Comparison of ENCODE assay signal across 20 mouse cellular contexts in the genomic region with DNA sequence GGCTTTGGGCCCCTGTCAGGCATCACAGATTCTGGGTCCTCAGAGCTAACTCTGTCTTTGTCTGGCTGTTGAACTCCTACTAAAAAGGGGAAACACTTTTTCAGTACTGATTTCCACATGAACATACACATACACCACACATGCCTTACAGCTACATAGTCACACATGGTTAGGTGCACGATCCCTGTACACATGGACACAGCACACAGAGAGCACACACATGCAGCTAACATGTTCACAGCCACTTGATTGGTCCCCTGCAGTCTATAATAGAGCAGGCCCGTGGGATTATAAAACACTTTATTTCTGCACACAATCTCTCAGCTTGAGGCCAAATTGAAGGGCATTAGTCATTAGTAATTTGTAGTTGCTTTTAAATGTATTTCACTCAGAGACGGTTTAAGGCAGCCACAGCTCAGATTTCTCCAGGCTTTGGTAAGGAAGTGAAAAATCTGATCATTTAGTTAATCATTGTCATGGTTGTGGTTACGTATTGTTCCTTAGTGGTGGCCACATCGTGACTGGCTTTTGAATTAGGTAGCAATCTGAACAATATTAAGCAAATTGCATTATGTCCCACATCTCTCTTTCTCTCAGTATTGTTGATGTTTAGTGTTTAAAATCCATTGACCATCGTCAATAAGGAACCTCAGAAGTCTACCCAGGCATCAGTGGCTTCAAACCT. TPM values are rescaled to one million over a fixed set of nuclear protein-coding genes. Genes with fewer than 3 reads are reported as not detected.
DNase-seq lines count a peak whose midpoint lies in the region; ATAC-seq and TF ChIP-seq lines count a peak whose summit lies in the region.
"Had no signal": no experiment of that assay in that cellular context is flagged by ENCODE, and none has a peak within 500 bp of the region (broad histone marks: within the 10 kb centered on the region; RNA-seq: fewer than 3 reads in every experiment).

No protein-coding gene starts in this region.

- H3K9me3 ChIP-seq in hindbrain, embryonic 13.5 days: no peaks in the 10 kb centered on the region
- no peaks in the 10 kb centered on the region for H3K9me3 ChIP-seq in hindbrain, embryonic 12.5 days (replicated peaks)
- H3K9me3 ChIP-seq in midbrain, embryonic 11.5 days (ENCODE audit: control insufficient read depth, low read length): no peaks in the 10 kb centered on the region
- no peaks in the 10 kb centered on the region for H3K9me3 ChIP-seq in midbrain, embryonic 13.5 days
- H3K9me3 ChIP-seq in kidney, embryonic 14.5 days (ENCODE audit: control insufficient read depth, low read length): no peaks in the 10 kb centered on the region
- H3K9me3 ChIP-seq: embryonic facial prominence, embryonic 13.5 days; liver, embryonic 13.5 days; neural tube, embryonic 15.5 days had no signal

- no peaks in the 10 kb centered on the region for H3K36me3 ChIP-seq in hindbrain, embryonic 13.5 days
- H3K36me3 ChIP-seq in hindbrain, embryonic 12.5 days: no peaks in the 10 kb centered on the region
- no peaks in the 10 kb centered on the region for H3K36me3 ChIP-seq in midbrain, embryonic 11.5 days (ENCODE audit: control insufficient read depth, insufficient read depth, low read length)
- H3K36me3 ChIP-seq in midbrain, embryonic 13.5 days: no peaks in the 10 kb centered on the region
- no peaks in the 10 kb centered on the region for H3K36me3 ChIP-seq in kidney, embryonic 14.5 days (ENCODE audit: control insufficient read depth, insufficient read depth, low read length)
- H3K36me3 ChIP-seq: embryonic facial prominence, embryonic 13.5 days; liver, embryonic 13.5 days; neural tube, embryonic 15.5 days had no signal

- no peak for TF ChIP-seq CTCF in cerebellum, adult 2 months (IDR thresholded peaks at IDR 0.05; ENCODE audit: borderline replicate concordance, insufficient read depth, low read depth, low read length)

- no peak for TF ChIP-seq POLR2A in cerebellum, adult 2 months (IDR thresholded peaks at IDR 0.05; ENCODE audit: borderline replicate concordance, insufficient read depth, low read length)

- H3K9ac ChIP-seq in hindbrain, embryonic 13.5 days: no peak overlapping the region
- H3K9ac ChIP-seq in hindbrain, embryonic 12.5 days: no peak overlapping the region
- no peak overlapping the region for H3K9ac ChIP-seq in midbrain, embryonic 11.5 days (ENCODE audit: low read length)
- no peak overlapping the region for H3K9ac ChIP-seq in midbrain, embryonic 13.5 days (replicated peaks)
- H3K9ac ChIP-seq in kidney, embryonic 14.5 days (ENCODE audit: low read depth, low read length): no peak overlapping the region
- H3K9ac ChIP-seq: embryonic facial prominence, embryonic 13.5 days; liver, embryonic 13.5 days; neural tube, embryonic 15.5 days had no signal

- peaks cover 19% of the 10 kb centered on the region for H3K4me1 ChIP-seq in hindbrain, embryonic 13.5 days (replicated peaks)
- H3K4me1 ChIP-seq in hindbrain, embryonic 12.5 days: peaks cover 9% of the 10 kb centered on the region; the same call in 1 of the 2 replicates
- H3K4me1 ChIP-seq in midbrain, embryonic 11.5 days (ENCODE audit: control insufficient read depth, insufficient read depth, low read length): 0 out of 2 replicates have a peak, but pooled peaks cover 2% of the 10 kb centered on the region
- H3K4me1 ChIP-seq in midbrain, embryonic 13.5 days (replicated peaks): peaks cover 5% of the 10 kb centered on the region; the same call in 1 of the 2 replicates
- 0 out of 2 replicates have a peak, but pooled peaks cover 10% of the 10 kb centered on the region for H3K4me1 ChIP-seq in kidney, embryonic 14.5 days (ENCODE audit: control insufficient read depth, insufficient read depth, low read length)
- no peaks in the 10 kb centered on the region for H3K4me1 ChIP-seq in cerebellum, adult 2 months (ENCODE audit: control insufficient read depth, insufficient read depth, low read length)
- H3K4me1 ChIP-seq: liver, embryonic 13.5 days had no signal

- 55% methylated on average over 6 of the region's 6 CpGs for WGBS in hindbrain, embryonic 13.5 days
- WGBS in hindbrain, embryonic 12.5 days: 60% methylated on average over 6 of the region's 6 CpGs
- 84% methylated on average over 6 of the region's 6 CpGs for WGBS in midbrain, embryonic 11.5 days
- 66% methylated on average over 6 of the region's 6 CpGs for WGBS in midbrain, embryonic 13.5 days
- WGBS in kidney, embryonic 14.5 days: 59% methylated on average over 6 of the region's 6 CpGs
- 80% methylated on average over 6 of the region's 6 CpGs for WGBS in cerebellum, adult 2 months

- peak overlapping the region; percentile 58 for H3K27ac ChIP-seq in hindbrain, embryonic 13.5 days
- H3K27ac ChIP-seq in hindbrain, embryonic 12.5 days: no peak overlapping the region
- no peak overlapping the region for H3K27ac ChIP-seq in midbrain, embryonic 11.5 days (ENCODE audit: low read depth, low read length)
- no peak overlapping the region for H3K27ac ChIP-seq in midbrain, embryonic 13.5 days
- peak overlapping the region; percentile 51; the same call in 1 of the 2 replicates for H3K27ac ChIP-seq in kidney, embryonic 14.5 days (ENCODE audit: low read depth, low read length)
- H3K27ac ChIP-seq in cerebellum, adult 2 months (ENCODE audit: insufficient read depth, low read length): no peak overlapping the region
- H3K27ac ChIP-seq: embryonic facial prominence, embryonic 13.5 days; gastrocnemius, adult 2 months; heart, adult 2 months; left cerebral cortex, adult 2 months; liver, embryonic 13.5 days; neural tube, embryonic 15.5 days had no signal

- no peak overlapping the region for H3K4me3 ChIP-seq in hindbrain, embryonic 13.5 days
- no peak overlapping the region for H3K4me3 ChIP-seq in hindbrain, embryonic 12.5 days
- no peak overlapping the region for H3K4me3 ChIP-seq in midbrain, embryonic 11.5 days (ENCODE audit: low read depth, low read length)
- H3K4me3 ChIP-seq in midbrain, embryonic 13.5 days (replicated peaks): no peak overlapping the region
- H3K4me3 ChIP-seq in kidney, embryonic 14.5 days (ENCODE audit: low read length): no peak overlapping the region
- no peak overlapping the region for H3K4me3 ChIP-seq in cerebellum, adult 2 months (replicated peaks; ENCODE audit: insufficient read depth, low read depth, low read length)
- H3K4me3 ChIP-seq: embryonic facial prominence, embryonic 13.5 days; gastrocnemius, adult 2 months; heart, adult 2 months; left cerebral cortex, adult 2 months; liver, embryonic 13.5 days; myocyte; neural tube, embryonic 15.5 days had no signal

- no peak overlapping the region for H3K4me2 ChIP-seq in hindbrain, embryonic 13.5 days
- no peak overlapping the region for H3K4me2 ChIP-seq in hindbrain, embryonic 12.5 days (replicated peaks)
- no peak overlapping the region for H3K4me2 ChIP-seq in midbrain, embryonic 11.5 days
- H3K4me2 ChIP-seq in midbrain, embryonic 13.5 days (replicated peaks): no peak overlapping the region
- no peak overlapping the region for H3K4me2 ChIP-seq in kidney, embryonic 14.5 days (replicated peaks; ENCODE audit: low read depth, low read length)
- H3K4me2 ChIP-seq: embryonic facial prominence, embryonic 13.5 days; liver, embryonic 13.5 days; neural tube, embryonic 15.5 days had no signal

- peak; percentile 56 for DNase-seq in midbrain, embryonic 11.5 days (ENCODE audit: low spot score, missing footprints)
- peak; percentile 17 for DNase-seq in retina, embryonic 14.5 days (ENCODE audit: low spot score)
- DNase-seq in testis, postnatal 10 days (ENCODE audit: low spot score): no peak
- DNase-seq in cerebellum, adult 2 months: no peak
- DNase-seq: adrenal gland, postnatal 36 days; cerebellum, adult 9-11 months; gastrocnemius, adult 2 months; heart, adult 2 months; liver, embryonic 13.5 days had no signal

- H3K27me3 ChIP-seq in hindbrain, embryonic 13.5 days: no peaks in the 10 kb centered on the region
- no peaks in the 10 kb centered on the region for H3K27me3 ChIP-seq in hindbrain, embryonic 12.5 days
- H3K27me3 ChIP-seq in midbrain, embryonic 11.5 days (ENCODE audit: control insufficient read depth, insufficient read depth, low read length): no peaks in the 10 kb centered on the region
- no peaks in the 10 kb centered on the region for H3K27me3 ChIP-seq in midbrain, embryonic 13.5 days
- no peaks in the 10 kb centered on the region for H3K27me3 ChIP-seq in kidney, embryonic 14.5 days (ENCODE audit: control insufficient read depth, insufficient read depth, low read length)
- no peaks in the 10 kb centered on the region for H3K27me3 ChIP-seq in cerebellum, adult 2 months (ENCODE audit: control insufficient read depth, insufficient read depth, low read length)
- H3K27me3 ChIP-seq: embryonic facial prominence, embryonic 13.5 days; liver, embryonic 13.5 days; neural tube, embryonic 15.5 days had no signal

- ATAC-seq in hindbrain, embryonic 13.5 days (ENCODE audit: low FRiP score): no peak
- no peak for ATAC-seq in hindbrain, embryonic 12.5 days (ENCODE audit: low FRiP score)
- no peak for ATAC-seq in midbrain, embryonic 11.5 days (ENCODE audit: low FRiP score)
- ATAC-seq in midbrain, embryonic 13.5 days: no peak
- 0 out of 2 replicates have a peak, but pooled peaks have one; percentile 18 for ATAC-seq in kidney, embryonic 14.5 days (ENCODE audit: low FRiP score, low TSS enrichment)
- ATAC-seq: inflammation-experienced regulatory T-cells, adult 6 months; lung, postnatal 0 days had no signal

RNA-seq across cellular contexts. Expression of a gene that starts 27.6 kb away (rescaled TPM):
- 0.12 and 0.39 TPM in 2 replicates for polyA plus RNA-seq in hindbrain, embryonic 13.5 days (2015; fragmentation: Nextera tagmentation; extraction: Ambion mirVana)
- polyA plus RNA-seq in hindbrain, embryonic 12.5 days (2016; fragmentation: Nextera tagmentation; extraction: Ambion mirVana): 0.05 and 0.12 TPM in 2 replicates
- polyA plus RNA-seq in midbrain, embryonic 11.5 days (2014; fragmentation: Nextera tagmentation; extraction: Ambion mirVana): not detected in 2 replicates
- 0.17 and 0.19 TPM in 2 replicates for polyA plus RNA-seq in midbrain, embryonic 13.5 days (2015; fragmentation: Nextera tagmentation; extraction: Ambion mirVana)
- polyA plus RNA-seq in kidney, embryonic 14.5 days (2014; fragmentation: Nextera tagmentation; extraction: Ambion mirVana): 0.39 and 0.77 TPM in 2 replicates
- polyA plus RNA-seq in cerebellum, adult 2 months (2012; rRNA removed): 0.08 TPM in 2 replicates
- polyA plus RNA-seq: embryonic facial prominence, embryonic 13.5 days; heart, adult 2 months; limb, embryonic 11.5 days; liver, embryonic 13.5 days had no signal

Comparison
In these comparisons a context has a peak if more than half of its experiments do, and no peak if none do; other contexts are left out.
1. H3K27ac ChIP-seq: peak in hindbrain, embryonic 13.5 days (single experiment) and kidney, embryonic 14.5 days (single experiment); none in hindbrain, embryonic 12.5 days (single experiment), midbrain, embryonic 11.5 days (single experiment), midbrain, embryonic 13.5 days (single experiment) and cerebellum, adult 2 months (single experiment).
2. DNase-seq: peak in midbrain, embryonic 11.5 days (single experiment) and retina, embryonic 14.5 days (single experiment); none in testis, postnatal 10 days (single experiment) and cerebellum, adult 2 months (0 of 2).